Mouse (Mus musculus) right cerebral cortex, postnatal 4 days (tissue): ENCODE results near the gene Wipf1.
"Not testable (repeated sequence)": the region's sequence is repeated elsewhere in the genome, so short reads cannot be mapped to it uniquely, and the experiment has no call there.

ENCODE experiments used
- DNase-seq: peaks from one replicate; pipeline ENCODE4 v3.0.0-alpha.2; 2022

Gene Wipf1

DNA sequence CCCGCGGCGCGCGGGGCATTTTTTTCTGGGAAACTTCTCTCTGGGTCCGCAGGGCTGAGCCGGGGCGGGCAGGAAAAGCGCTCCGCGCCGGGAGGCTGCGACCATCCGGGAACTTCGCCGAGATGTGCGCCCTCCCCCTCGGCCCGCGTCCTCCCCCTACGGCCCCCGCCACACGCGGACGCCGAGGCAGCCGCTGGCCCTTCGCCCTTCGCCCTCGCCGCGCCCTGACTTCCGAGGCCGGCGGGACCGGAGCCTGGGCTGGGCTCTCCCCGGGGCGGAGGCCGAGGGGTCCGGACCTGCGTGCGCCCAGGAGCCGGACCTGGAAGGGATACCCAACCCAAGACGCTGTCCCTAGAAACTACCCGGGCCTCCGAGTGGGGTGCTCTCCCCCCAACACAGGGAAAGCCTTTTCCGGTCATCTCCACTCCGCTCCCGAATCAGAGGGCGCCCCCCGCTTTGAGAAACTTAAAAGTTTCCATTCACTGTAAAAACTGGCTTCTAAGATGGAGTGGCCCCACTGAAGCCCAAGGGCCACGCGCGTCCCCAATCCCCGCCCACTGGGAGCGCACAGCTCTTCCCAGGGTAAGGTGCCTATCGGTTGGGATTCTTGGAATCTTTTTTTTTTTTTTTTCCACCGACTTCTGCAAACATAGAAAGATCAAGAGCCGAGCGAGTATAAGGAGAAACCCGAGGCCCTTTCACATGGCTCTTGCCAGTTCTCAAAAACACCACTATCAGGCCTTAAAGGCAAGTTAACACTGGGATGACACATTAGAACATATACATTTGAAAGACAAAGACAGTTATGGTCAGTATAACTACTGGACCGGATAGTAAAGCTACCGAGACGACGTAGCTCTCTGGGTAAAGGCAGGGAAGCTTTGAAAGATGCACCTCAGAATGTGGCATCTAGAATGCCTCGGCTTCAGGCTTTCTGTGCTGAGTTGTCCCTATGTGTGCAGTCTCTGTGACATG, at the start of gene Wipf1:
Gene Wipf1 (minus strand): TSS at position 379 of the 975 bp plus-strand sequence.
- DNase-seq, result peak; percentile 64

DNA sequence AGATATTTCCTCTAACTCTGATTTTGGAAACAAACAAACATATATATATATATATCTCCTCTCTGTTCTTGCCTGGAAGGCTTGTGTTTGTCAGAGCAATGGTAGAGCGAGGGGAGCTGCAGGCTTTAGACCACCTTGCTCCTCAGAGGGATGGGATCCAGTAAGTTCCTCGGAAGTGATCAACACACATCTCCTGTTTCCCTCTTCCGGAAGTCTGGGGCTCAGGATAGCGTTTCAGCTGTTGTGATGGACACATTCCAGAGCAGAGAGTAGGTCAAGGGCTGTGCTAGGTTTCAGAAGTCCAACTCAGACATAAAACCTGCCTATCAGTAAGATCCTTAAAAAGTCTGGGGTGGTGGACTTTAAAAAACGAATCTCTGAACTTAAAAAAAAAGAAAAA, 49.6 kb upstream of the Wipf1 start:
- DNase-seq, result no peak

DNA sequence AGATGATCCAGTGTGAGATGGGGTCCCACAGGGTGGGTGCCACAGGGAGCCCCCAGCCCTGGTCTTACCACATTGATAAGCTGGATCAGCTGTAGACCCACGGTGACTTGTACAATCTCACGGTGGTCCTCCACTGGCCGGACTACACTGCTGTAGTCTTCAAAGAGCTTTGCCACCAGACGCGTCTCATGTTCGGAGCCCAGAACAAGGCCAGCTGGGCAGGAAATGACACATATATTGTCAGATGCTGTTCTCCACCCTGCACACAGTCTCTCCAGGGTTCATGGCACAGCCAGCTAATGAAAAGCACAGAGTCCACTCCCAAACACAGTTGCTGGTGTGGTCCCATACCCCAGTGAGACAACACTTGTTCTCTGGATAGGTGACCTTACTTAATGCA, 44.9 kb upstream of the Wipf1 start:
- no peak for DNase-seq

DNA sequence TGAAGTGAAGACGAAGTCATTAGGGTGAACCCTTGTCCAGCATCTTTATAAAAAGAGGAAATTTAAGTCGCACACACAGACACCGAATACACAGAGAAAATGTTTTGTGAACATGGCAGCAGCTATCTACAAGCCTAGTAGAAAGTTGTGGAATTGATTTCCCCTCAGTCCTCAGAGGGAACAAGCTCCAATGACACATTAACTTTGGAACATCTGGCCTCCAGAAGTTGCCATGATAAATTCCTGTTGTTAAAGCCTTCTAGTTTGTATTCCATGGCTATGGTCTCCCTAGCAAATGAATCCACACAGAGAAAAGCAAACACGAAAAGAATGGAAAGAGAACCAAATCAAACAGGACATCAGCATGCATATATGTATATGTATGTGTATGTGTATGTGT, 44.0 kb upstream of the Wipf1 start:
- no peak for DNase-seq

DNA sequence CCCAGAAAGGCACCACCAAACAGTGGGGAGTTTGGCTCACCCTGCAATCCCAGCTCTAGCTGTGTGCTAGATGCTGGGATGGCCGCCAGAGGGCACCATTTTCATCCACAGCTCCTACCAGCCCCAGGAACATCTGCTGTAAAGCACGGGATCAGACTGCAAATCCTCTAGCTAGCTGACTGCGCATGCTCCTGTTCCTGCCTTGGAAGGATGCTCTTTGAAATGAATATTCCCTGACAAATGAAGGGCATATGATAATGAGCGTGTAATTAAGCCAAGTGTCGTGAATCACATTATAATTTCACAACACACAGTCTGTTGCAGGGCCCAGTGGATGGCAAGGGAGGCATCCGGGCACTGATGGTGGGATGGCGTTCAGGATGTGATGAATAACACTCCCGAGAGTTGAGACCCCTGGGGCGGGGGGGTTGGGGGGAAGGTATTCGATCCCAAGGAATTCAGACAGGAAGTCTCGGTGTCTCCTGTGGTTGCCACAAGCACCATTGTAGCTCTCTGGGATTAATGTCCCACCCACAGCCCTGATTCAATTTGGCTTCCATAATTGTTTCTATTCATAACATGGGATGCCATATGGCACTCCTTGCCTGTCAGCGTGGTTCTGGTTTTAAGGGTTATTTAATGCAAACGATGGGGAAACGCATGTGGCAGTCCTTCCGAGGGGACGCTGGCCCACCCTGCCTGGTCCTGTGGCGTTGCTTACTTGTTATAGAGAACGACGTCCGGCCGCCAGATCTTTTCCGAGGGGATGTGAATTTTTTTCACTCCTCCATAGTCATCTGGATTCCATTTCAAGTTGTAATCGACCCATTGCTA, 43.2 kb upstream of the Wipf1 start:
- DNase-seq, result peak; percentile 93

DNA sequence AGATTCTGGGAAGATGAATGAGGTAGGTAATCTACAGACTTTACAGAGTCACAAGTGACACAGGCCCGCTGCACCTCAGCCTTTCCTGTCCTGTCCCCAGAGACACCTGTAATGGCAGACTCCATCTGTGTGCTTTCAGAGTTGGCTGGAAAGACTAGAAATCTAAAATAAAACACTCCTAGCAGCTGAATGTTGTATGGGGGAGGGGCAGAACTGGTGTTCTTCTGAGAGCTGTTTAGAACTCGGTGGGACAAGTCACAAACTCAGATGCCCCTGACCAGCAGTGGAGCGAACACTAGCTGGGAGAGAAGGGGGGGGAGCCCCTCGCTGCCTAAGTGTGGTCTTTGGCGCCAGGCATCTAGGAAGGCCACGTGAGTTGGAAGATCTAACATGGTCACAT, 42.4 kb upstream of the Wipf1 start:
- no peak for DNase-seq

DNA sequence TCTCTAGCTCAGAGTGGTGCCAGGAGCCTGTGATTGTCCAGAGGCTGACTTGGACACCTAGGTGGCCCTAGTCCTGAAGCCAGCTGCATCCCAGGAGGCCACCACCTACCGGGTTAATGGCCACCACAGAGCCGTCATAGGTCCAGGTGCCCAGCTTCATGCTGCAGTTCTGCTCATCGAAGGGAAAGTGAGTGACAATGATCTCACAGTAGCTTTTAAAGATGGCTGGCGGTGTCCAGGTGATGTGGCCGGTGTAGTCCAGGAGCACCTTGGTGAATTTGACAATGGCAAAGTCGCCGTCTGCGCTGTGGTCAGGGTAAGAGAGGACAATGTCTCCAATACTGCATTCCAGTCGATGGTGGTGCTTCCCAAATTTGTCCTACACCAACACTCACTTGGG, 41.8 kb upstream of the Wipf1 start:
- no peak for DNase-seq

DNA sequence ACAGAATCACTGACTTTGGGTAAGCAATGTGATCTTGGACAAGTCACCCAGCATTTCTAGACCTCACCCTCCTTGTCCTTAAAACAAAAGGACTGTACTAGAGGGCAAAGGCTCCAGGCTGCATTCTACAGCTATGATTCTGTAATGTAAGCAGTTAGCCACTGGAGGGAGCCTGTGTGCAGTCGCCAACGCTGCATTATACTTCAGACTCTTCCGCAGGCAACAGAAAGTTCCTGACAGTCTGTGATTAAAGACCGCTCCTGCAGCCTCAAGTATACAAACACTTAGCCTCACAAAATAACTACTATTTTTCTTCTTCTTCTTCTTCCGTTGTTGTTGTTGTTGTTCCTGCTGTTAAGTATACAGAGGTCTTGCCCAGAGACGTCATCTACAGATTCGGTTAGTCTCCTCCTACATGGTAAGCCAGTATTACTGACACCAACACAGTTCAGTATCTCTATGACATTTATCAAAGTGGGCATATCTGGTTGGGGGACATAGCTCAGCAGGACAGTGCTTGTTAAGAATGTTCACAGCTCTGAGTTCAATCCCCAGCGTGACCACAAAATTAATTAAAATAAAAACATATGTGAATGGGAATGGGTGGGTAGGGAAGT, 37.6 kb upstream of the Wipf1 start:
- DNase-seq, result peak; percentile 59

DNA sequence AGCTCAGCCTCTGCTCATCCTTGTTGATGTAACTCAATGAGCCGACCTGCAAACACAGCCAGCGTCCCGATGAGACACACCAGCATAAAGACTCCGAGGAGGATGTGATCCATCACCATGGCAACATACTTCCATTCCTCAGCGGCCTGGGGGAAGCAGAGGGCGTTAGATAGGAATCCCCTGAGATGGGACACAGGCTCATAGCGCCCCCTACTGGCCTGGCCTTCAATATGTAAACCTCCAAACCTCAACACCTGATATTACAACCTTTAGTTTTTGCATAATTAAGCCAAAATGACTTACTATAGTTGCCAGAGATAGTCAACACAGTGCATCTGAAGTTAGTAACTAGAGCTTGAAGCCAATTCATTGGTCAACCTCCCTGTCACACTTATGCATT, 36.6 kb upstream of the Wipf1 start:
- peak; percentile 64 for DNase-seq

DNA sequence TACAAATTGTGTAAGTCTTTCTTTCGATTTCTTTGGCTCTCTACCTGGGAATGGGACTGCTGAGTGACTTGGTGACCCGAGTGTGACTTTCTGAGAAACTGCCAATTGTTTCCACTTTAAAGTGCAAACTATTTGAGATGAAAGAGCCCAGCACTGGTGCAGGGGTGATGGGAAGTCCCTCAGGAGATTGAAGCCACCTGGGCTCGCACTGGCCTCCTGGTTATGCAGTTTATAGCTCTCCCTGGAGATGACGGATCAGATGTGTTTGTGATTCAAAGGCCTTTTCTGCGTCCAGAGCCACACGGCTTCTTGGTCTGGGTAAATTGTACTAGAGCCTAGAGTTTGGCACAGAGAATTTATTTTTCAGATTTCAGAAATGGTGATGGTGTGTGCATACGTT, 34.2 kb upstream of the Wipf1 start:
- no peak for DNase-seq

DNA sequence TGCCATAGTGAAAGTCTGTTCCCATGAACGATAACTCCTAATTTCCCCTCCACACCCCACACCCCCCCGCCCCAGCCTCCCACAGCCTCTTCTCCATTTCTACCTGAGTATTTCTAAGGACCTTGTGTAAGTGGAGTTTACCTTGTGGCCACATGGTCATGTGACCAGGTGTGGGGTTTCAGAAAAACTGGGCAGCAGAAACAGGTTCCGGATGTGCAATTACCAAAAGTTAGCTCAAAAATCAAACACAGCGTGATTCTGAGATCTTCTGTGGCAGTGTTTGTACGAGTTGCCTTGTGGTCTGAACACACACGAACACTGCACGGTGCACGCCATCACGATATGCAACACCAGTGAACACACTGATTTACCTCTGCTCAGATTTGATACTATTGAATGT, 33.1 kb upstream of the Wipf1 start:
- no peak for DNase-seq

DNA sequence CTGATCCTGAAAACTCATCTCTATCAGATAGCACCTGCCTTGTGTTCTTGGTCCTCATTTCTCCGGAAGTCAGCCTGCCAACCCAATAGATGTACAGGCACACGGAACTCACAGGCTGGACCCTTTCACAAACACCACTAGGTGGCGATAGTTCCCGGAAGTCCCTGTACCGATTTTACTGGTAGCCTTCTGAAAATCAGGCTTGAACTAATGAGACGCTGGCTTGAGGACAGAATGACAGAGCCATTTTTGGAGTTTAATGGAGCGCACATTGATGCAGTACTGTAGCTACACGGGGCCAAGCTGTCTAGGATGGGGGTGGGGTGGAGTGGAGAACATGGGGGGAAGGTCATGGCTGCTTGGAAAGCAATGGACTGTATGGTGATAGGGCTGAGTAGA, 32.1 kb upstream of the Wipf1 start:
- no peak for DNase-seq

DNA sequence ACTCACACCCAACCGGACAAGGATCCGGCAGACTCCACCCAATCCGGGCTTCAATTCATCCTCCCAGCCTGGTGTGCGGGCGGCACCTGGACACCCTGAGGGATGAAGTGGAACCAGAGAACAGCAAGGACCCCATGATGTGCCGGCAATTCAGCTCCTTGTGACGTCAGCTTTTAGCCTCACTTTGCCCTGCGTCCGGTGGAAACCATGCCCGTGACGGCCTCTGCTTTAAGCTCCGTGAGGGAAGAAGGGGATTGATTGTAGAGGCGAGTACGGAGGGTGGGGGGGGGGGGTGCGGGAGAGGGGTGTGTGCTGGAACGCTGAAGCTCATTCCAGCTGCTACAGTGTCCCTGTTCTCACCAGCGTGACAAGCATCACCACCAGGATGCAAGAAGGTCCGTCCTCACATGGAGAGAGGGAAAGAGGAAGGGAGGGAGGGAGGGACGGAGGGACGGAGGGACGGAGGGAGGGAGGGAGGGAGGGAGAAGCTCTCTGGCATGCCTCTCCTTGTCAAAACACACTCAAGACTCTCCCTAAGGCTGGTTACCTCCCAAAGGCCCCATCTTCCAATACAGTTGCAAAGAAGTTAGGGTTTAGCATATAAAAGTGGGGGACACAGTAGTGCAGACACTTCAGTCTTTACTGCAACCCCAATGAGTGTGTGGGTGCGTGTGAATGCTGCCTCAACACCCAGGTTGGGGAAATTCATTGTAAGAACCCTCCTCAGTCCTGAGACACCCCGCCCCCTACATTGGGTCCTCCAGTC, 31.5 kb upstream of the Wipf1 start:
- DNase-seq, result no peak

DNA sequence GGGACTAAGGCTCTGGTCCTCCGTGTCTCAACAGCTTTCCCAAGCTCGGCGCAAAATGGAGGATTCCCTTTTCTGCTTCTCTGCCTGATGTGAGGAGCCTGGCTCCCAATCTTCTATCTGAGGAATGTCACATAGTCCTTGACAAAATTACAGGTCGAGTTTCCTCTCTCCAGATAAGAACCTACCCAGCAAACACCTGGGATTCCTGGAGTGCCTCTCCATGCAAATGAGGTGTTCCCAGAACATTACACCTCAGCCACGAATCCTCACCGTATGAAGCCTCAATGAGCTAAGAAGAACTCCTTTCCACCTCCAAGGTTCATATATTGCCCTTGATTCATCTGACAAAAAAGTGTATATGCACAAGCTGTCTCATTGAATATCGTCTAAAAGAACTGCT, 30.9 kb upstream of the Wipf1 start:
- DNase-seq, result no peak

DNA sequence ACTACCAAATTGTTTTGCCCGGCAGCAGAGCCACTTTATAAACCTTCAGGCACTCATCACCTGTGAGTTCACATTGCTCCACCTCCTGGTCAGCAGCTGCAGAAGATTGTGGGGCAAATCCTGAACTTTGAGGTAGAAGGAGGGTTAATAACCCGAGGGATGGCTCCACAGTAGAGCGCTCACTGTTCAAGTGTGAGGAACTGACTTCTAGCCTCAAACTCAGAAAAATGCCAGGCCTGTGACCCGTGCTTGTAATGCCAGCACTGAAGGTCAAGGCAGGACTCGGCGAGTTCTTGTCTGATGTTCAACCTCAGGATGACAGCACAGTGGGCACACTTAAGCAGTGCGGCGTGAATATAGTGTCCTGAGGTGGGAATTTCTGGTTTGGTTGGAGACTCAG, 28.4 kb upstream of the Wipf1 start:
- DNase-seq, result no peak

DNA sequence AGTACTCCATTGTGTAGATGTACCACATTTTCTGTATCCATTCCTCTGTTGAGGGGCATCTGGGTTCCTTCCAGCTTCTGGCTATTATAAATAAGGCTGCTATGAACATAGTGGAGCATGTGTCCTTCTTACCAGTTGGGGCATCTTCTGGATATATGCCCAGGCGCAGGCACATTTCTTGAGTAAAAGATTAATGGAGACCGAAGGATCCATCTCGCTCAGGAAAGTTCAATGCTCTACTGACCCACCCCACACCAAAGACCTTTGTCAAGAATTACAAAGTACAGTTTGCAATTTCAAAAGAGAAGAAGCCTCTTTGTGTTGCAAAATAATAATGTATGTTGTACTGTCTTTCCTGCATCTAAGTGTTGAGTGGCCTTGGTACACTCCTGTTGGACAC, 27.5 kb upstream of the Wipf1 start:
- not testable (repeated sequence) for DNase-seq

DNA sequence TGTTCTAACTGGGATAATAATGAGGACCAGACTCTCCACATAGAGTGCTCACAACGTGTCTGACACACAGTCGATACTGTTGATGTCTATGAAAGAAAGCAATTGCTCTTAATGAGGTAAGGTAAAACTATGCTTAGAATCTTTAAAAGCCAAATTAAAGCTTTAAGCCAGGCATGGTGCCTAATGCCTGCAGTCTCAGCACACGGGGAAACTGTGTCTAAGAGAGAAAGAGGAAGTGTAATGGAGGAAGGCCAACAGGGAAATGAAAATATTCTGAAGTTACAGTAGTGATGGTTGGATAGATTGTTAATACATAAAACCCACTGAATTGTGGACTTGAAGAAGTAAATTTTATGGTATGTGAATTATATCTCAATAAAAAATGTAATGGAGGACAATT, 24.9 kb upstream of the Wipf1 start:
- no peak for DNase-seq

DNA sequence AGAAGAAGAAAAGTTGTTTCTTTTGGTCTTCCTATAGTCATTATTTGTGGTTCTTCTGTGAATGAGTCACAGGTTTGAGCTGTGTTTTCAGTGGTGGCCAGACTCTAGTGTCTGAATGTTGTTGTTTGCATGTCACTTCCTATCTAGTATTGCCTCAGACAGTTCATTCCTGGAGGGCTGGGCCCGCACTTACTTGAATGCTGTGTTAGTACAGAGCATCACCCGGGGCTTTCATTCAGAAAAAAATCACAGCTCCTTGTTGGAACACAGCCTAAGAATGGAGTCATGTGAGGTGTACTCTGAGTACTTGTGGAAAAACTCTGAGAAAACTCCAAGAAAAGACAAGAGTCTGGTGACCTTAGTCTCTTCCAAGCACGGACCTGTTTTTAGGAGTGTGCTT, 23.4 kb upstream of the Wipf1 start:
- DNase-seq, result no peak

DNA sequence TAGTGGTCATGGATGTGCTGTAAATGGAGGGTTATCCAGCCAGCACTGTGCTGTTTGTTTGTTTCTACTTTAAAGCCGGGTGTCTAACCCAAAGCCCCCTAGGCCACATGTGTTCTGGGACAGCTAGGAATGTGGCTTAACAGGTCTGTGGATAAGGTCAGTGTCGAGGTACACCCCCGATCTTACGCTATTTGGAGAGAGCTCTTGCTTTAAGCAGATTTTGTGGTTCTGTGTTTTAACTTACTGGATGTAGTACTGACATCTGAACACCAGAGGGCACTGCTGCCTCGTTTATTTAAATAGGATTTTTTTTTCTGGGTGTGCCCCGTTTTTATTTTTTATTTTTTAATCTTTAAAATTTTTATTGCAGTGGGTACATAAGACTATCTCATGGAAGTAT, 21.2 kb upstream of the Wipf1 start:
- peak; percentile 61 for DNase-seq

DNA sequence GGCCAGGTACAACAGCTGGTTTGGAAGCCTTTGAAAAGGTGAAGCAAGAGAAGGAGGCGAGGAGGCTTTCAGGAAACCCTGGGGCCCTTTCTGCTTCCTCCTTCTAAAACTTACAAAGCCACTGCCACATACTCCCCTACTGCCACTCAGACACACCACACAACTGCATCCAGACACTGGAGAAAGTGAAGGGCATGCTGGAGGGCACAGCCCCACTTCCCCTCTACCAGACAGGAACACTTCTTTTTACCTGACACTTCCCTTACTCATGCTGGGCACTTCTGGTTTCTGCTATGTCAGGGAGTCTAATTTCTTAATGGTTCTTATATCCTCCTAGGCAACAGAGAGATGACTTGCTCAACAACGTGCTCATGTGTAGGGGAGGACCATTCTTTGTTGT, 19.0 kb upstream of the Wipf1 start:
- no peak for DNase-seq

DNA sequence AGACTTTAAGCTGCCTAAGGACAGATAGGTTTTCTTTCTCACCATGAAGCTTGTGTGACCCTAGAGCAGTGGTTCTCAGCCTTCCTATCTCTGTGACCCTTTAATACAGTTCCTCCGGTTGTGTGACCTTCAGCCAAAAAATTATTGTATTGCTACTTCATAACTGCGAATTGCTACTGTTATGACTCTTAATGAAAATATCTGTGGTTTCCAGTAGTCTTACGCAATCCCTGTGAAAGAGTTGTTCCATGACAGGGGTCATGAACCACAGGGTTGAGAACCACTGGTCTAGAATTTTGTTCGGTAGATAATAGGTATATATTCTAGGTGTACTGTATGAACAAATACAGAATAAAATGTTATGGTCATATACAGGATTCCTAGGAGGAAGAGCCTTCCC, 17.7 kb upstream of the Wipf1 start:
- DNase-seq, result no peak

DNA sequence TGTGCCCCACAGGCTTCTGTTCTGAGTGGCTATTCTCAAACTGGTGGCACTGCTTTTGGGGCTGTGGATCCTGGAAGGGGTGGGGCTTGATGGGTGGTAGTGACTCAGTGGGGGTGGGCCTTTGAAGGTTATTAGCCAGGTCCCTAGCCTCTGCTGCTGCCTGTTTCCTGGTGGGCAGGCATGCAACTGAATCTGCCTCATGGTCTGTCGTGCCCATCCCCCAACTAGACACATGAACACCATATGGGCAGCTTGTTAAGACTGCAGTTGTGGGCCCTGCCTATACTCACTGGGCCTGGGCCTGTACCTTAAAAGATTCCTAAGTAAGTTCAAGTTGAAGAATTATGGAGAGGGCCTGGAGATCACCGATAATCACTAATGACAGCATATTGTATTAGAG, 16.0 kb upstream of the Wipf1 start:
- no peak for DNase-seq
